Mouse (Mus musculus) frontal cortex, postnatal 10 days (tissue): ENCODE measurements around the gene Abr.

ENCODE experiments used
- DNase-seq, 2 experiments: peaks; one replicate each; pipeline ENCODE4 v3.0.0; 2022; ENCODE audit warnings: low spot score in 2 of 2, mixed read lengths in 1 of 2

The Abr gene

DNA sequence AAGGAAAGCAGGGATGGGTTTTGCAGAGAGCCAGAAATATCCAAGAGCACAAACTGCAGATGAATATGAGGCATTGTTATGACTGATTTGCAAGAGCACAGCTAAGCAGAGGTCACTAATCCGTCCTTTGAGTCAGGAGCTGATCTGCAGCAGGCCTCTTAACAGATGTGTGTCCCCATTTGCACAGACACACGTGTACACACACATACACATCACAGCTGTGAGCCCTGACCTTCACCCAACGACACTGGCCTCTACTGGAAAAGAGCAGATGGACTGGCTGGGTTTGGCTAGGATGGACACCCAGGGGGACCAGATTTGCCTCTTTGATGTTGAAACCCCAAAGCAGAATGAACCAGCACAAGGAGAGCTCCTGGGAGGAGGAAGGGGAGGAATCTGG, 52.7 kb downstream of the Abr start:
- DNase-seq: no peak

DNA sequence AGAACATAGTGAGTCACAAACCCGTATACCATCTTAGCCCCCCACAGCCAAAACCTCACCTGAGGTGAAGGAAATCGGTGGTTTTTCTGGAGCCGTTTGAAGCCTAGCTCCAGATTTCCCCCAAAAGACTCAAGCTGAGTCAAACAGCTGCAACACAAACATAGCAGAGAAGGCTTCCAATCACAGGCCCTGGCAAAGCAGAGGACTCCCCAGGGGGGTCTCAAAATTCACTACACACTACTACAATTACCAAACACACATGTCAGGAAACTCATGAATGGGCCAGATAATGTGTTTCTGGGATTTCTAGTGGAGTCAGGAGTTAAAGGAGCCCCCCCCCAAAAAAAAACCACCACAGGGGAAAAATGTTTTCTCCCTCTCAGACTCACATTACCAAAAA, 56.0 kb downstream of the Abr start:
- DNase-seq: no peak

GRCm38 (mm10) chr11:76562584-76562983, 59.5 kb downstream of the Abr start:
- no peak for DNase-seq

DNA sequence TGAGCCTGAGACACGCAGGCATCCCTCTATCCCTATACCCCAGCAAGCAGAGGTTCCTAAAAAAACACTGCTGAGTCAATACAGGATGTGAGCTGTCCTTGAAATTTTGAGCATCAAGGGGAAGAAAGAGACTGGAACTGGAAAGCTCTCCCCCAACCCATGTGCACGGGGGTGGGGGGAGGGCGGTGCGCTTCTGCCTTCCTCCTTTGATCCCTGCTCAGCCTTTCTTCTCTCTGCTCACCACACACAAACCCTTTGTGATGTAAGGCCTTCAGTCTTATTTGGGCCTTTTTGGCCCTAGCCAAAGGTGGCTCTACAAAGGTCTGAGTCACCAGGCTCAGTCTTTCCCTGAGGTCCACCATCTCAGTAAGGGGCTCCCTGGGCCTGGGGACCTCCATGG, 59.9 kb downstream of the Abr start:
- peak in 1 of 2 experiments; percentile 26 for DNase-seq

DNA sequence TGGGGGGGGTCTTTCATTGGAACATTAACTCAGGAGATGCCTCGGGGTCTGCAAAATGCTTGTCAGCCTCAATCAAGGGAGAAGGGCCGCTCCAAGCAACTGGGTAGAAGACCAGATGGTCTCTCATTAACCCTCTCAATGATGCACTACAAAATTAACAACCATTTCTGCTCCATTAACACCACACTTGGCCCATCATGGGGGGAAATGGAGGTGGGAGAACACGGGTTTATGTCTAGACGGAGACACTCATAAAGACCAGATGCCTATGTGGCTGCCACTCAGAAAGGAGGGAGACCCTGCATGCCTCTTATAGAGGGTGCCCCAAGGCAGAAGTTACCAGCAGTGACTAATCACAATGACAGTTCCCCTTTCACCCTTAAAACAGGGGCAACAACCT, 64.3 kb downstream of the Abr start:
- DNase-seq: no peak

DNA sequence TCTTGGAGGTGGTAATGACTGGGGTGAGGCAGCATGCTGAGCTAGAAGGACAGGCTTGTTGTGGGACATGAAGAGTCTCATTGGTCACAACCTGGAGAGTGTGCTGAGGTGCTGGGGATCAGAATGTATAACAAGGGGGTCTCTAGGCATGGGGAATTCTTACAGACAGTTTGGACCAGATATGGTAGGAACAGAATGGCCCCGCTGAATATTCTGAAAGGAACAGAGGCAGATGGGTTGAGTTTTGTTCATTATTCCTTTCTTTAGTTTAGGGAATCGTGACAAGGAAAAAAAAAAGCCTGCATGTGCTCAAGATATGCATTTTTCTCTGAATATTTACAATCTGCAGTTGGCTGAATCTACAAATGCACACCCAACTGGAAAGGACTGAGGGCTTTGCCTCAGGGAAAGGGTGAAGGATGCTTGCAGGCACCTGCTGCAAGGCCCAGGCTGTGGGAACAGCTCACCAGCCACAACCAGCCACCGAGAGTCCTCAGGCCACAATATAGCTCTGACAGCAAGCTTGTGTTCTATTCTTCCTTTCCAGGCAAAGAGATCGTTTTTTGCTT, 73.9 kb downstream of the Abr start:
- DNase-seq: no peak

DNA sequence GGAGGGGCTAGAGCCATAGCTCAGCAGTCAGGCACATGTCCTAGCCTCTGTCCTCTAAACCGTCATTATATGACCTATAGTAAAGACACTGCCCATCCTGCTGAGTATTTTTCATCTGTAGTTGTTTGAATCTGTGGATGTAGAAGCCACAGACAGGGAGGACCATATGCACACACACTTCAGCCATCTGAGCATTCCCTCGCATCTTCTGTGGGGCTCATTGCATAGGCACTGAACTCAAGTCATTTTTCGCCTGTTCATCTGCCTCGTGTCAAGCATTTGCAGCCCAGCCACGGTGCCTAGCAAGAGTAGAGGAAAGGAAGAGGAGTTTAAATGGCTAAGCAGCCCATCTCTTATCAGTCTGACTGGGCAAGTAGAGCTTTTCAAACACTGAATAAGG, 74.7 kb downstream of the Abr start:
- no peak for DNase-seq

DNA sequence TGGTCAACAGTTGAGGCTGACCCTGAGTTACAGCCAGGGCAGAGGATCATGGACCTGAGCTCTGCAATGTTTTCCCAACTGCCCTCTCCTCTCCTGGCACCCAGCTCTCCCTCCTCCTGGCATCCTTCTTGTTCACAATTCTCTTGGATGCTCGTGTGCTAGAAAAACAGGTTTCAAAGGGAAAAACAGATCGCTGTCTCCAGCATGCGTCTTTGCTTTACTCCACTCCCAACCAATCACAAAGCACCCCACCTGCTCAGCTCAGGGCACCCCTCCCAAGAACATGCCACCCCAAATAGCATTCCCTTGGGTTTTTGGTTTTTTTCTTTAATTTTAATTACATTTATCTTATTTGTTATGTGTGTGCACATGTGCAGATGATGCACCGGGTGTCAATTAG, 75.7 kb downstream of the Abr start:
- DNase-seq: no peak

DNA sequence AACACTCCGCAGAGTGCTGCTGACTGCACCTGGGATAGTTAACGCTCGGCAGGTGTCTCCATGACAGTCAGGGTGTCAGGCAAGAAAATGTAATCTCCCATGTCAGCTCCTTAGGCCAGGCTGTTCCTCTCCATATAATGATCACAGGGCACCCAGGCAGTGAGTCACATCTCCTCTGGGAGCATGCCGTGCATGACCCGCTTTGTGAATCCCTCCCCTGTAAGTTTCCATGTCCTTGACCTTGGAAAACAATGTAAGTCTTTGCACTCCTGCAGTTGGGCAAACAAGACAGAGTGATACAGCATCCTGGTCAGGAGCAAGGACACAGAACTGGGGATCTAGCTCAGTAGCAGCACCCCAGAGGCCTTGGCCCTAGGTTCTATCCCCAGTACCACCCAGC, 78.8 kb downstream of the Abr start:
- DNase-seq: no peak

DNA sequence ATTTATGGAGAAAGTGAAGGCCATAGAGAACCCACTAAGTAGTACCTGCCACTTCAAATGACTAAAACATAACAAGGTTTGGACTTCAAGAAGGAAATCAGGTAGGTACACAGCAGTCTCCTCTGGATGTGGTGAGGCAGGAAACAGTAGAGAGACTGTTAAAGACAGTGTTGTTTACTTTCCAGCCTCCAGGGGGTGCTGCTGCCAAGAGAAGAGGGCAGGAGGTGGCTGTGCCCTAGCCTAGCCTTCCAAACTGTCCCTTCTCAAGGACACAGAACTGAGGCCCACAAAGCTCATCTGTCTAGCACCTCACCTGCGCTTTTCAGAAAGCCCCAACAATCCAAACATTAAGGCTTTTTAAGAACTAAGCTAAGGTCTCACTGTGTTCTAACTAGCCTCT, 81.1 kb downstream of the Abr start:
- peak in 1 of 2 experiments; percentile 63 for DNase-seq

GRCm38 (mm10) chr11:76537401-76537800, 84.7 kb downstream of the Abr start:
- no peak for DNase-seq

GRCm38 (mm10) chr11:76536576-76537354, 85.3 kb downstream of the Abr start:
- no peak for DNase-seq

DNA sequence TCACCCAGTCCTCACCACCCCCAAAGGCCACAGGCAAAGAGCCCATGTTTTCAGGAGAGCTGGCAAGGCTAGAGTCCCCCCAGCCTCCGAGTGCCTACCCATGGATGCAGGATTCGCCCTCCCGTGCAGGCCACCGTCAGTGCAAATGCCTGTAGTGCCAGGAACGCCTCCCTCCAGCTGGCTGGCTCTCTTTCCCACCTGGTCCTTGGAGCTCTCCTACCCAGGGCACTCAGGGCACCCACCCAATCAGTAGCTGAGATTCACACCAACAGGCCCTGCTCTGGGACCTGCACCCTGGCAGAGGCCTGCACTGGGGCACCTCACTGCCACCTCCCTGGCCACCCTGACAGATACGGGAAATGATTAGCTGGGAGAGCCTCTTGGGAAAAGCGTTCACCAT, 90.1 kb downstream of the Abr start:
- DNase-seq: no peak

DNA sequence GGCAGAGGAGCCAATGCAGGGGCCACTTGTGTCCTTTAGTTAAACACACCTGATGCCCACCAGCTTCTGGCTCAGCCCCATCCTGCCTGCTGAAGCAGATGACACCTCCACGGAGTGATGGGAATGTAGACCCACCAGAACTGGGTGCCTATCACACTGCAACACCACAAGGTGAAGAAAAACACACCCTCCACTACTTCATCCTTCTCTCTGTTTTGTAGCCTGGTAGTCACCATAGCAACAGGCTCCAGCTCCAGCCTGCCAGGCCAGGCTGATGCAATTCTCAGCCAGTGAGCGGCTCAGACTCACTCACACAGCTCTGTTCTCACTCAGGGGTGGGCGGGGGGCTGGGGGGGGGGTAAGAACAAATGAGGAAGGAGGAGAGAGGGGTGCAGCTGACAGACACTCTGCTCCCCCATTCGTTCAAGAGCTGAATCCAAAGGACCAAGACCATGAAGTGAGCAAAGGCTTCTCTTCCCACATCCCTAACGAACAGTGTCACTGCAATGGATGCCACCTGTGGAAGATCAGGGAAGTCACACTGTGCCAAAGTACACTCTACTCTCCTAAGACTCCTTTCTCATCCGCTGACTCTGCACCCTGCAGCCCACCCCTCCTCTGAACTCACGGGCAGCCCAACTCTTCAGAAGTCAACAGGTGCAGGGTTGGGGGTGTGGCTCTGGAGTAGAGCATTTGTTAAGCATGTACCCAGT, 91.0 kb downstream of the Abr start:
- DNase-seq: peak; percentile 43 to 55

- no peak for DNase-seq
Observed at GRCm38 (mm10) chr11:76530168-76530935, 91.8 kb downstream of the Abr start.

DNA sequence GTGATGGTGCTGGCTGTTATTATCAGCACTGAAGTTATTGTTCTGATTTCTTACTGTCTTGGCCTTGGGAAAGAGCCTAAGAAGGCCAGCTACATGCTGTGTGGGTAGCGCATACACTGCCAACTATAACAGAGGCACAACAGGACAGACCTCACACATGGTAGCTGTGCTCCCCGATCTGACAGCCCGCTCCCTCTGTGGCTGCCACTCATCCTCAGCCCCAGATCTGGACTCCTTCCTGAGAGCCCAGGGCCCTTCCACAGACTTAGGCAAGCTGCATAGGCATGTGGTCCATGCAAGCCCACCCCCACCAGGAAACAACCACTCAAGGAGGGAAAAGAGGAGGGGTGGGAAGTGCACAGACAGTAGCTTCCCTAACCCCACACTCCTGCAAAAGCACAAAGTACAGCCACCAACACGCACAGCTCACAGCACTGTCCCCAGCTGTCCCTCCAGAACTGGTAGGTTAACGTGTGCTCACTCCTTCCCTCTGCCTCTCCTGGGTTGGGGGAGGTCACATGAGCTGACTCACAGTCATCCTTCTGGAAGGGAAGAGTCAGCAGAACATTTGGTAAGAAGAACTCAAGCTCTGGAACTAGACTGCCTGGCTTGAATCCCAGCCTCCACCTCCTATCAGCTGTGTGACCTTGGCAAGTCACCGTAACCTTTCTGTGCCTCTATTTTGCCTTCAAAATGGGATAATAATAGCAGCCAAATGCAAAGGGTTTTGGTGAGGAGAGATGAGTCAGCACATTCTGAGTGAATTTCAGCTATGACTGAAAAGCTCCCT, 92.6 kb downstream of the Abr start:
- DNase-seq: no peak

DNA sequence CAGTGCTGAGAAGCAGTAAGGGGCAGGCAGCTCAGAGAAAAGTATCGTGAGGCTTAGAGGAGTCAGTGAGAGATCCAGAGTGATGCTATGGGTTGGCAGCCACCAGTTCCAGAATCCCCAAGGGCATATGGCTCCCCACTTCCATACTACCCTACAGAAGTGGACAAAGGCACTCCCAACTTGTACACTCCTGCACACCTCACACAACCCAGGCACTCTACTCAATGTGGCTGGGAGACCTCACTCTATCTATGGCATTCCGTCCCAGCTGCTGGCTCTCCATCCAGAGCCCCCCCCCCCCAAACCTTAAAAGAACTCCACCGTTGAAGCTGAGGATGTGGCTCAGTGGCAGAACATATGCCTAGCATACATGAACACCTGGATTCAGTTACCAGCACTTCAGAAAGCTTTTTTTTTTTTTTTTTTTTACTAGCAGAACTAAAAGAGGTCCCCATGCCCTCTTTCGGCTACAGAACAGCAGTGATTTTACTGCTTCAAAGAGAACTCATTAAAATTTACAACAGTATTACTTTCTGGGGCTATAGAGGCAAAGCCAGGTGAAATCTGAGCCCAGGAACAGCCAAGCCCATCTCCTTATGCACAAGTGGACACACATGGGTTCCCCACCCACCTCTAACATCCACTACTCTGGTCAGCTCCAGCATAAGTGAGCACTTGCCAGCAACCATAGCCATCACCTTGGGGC, 96.3 kb downstream of the Abr start:
- no peak for DNase-seq

GRCm38 (mm10) chr11:76524947-76525346, 97.2 kb downstream of the Abr start:
- DNase-seq: peak in 1 of 2 experiments; percentile 47

GRCm38 (mm10) chr11:76523356-76523755, 98.8 kb downstream of the Abr start:
- DNase-seq: peak in 1 of 2 experiments; percentile 65

DNA sequence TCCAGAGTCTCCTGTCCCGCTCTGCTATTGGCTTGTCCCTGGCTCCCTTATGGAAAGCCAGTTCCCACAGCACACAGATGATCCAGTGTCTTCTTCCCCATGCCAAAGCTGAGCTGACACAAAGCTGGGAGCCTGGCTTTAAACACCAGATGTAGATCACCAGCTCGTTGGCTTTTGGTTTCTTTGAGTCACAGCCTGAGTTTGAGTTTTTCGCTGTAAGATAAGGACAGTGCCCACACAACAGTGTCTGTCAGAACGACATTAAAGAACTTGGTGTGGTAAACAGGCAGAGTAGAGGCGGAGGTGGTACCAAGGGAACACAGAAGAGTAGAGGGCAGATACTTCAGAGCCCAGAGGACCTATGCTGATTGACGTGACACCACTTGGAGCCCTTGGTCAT, 101.2 kb downstream of the Abr start:
- DNase-seq: no peak

DNA sequence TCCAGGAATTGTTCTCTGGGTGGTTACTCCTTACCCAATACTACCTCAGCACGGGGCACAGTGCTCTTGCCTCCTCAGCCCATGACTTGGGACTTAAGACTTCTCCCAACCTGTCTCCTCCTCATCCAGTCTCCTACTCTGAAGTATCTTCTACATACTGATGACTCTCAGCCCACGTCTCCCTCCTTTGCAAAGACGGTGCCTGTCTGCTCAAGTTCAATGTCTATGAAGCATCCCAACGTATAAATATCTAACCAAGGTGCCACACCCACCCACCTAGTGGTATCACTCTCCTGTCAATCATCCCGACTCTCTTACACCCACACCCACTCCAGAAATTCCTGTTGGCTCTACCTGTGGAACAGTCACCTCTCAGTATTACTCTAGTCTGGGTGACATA, 103.5 kb downstream of the Abr start:
- no peak for DNase-seq
